Mouse (Mus musculus) R1 (cell line): ENCODE results near the gene Aurka.

Experiments used
- DNase-seq: peaks from one replicate; pipeline ENCODE4 v3.0.0-alpha.2; 2018; ENCODE audit warnings: low read depth, low spot score

The Aurka gene

GRCm38 (mm10) chr2:172381898-172382297 lies 11.6 kb upstream of the Aurka start:
- no peak for DNase-seq

- DNase-seq = no peak
Observed at GRCm38 (mm10) chr2:172381341-172381740, 11.0 kb upstream of the Aurka start.

- peak; percentile 58 for DNase-seq
Observed at GRCm38 (mm10) chr2:172380513-172380912, 10.2 kb upstream of the Aurka start.

- peak; percentile 44 for DNase-seq
Observed at GRCm38 (mm10) chr2:172378332-172378731, 8.0 kb upstream of the Aurka start.

- DNase-seq = peak; percentile 94
Observed at GRCm38 (mm10) chr2:172376999-172377515, 6.7 kb upstream of the Aurka start.

GRCm38 (mm10) chr2:172376551-172376950 lies 6.2 kb upstream of the Aurka start:
- DNase-seq = no peak

GRCm38 (mm10) chr2:172371258-172371657 lies 923 bp upstream of the Aurka start:
- DNase-seq = no peak

GRCm38 (mm10) chr2:172363176-172363575 lies 7.2 kb downstream of the Aurka start:
- no peak for DNase-seq

- no peak for DNase-seq
Observed at GRCm38 (mm10) chr2:172355833-172356232, 14.5 kb downstream of the Aurka start.

- DNase-seq = no peak
Observed at GRCm38 (mm10) chr2:172354761-172355160, 15.6 kb downstream of the Aurka start.

GRCm38 (mm10) chr2:172353218-172353617 lies 17.1 kb downstream of the Aurka start:
- no peak for DNase-seq

- DNase-seq = no peak
Observed at GRCm38 (mm10) chr2:172350773-172351172, 19.6 kb downstream of the Aurka start.

- DNase-seq = peak; percentile 80
Observed at GRCm38 (mm10) chr2:172349776-172350175, 20.6 kb downstream of the Aurka start.

GRCm38 (mm10) chr2:172348297-172348950 lies 21.9 kb downstream of the Aurka start:
- DNase-seq = no peak

- DNase-seq = no peak
Observed at GRCm38 (mm10) chr2:172346933-172347611, 23.3 kb downstream of the Aurka start.

GRCm38 (mm10) chr2:172346034-172346929 lies 24.1 kb downstream of the Aurka start:
- peak; percentile 33 for DNase-seq

- DNase-seq = peak; percentile 98
Observed at GRCm38 (mm10) chr2:172345258-172345738, 25.0 kb downstream of the Aurka start, which contains the start of gene Fam210b. Fam210b (plus strand) TSS chr2:172345565.

- DNase-seq = no peak
Observed at GRCm38 (mm10) chr2:172344669-172345068, 25.7 kb downstream of the Aurka start.

GRCm38 (mm10) chr2:172343751-172344150 lies 26.6 kb downstream of the Aurka start:
- no peak for DNase-seq

- no peak for DNase-seq
Observed at GRCm38 (mm10) chr2:172341606-172342005, 28.7 kb downstream of the Aurka start.

GRCm38 (mm10) chr2:172340936-172341335 lies 29.4 kb downstream of the Aurka start:
- DNase-seq = no peak
